Mouse (Mus musculus) heart, adult 9 months (tissue): ENCODE measurements around the gene Ror1.

Experiments
- DNase-seq, 2 experiments: peaks; one replicate each; pipeline ENCODE4 v3.0.0; 2022; ENCODE audit warnings: low spot score in 2 of 2

Gene Ror1

GRCm38 (mm10) chr4:100095685-100096595, at the start of gene Ror1:
Gene Ror1, plus strand, starts transcription at chr4:100095791.
- peak; percentile 79 to 88 for DNase-seq

DNA sequence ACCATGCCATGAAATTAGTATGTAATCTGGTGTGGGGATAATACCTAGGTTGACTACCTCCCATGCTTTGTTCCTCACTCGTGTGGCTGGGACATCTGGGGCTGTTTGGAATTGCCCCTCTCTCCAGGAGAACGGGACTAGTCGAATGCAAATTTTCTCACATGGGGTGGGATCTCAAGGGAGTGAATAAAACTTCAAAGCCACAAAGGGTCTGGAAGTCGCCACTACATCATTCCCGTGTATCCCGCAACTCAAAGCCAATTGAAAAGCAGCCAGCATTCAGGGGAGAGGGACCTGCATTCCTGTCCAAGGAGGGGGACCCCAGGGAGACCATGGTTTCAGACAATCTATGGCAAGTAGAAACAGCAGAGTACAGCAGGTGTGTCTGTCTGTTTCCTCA, 48.5 kb upstream of the Ror1 start:
- DNase-seq = no peak

- DNase-seq = peak in 1 of 2 experiments; percentile 30
Measured at GRCm38 (mm10) chr4:100048351-100048950, 47.1 kb upstream of the Ror1 start.

DNA sequence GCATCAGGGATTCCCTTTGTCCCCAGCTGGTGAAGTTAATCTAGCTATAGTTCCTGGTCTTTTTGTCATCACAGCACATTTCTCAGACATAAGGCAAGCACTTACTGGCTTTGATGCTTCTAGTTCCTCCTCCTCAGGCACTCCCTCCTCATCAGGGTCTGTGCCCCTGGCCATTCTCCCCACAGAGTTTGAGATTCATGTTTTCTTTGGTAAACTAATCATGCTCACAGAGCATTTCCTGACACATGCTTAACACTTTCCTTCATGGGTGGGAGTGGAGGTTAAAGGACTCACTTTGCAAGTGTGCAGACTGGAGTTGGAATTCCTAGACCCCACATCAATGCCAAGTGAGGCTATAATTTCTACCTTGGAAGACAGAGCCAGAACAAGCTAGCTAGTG, 43.8 kb upstream of the Ror1 start:
- DNase-seq = no peak

DNA sequence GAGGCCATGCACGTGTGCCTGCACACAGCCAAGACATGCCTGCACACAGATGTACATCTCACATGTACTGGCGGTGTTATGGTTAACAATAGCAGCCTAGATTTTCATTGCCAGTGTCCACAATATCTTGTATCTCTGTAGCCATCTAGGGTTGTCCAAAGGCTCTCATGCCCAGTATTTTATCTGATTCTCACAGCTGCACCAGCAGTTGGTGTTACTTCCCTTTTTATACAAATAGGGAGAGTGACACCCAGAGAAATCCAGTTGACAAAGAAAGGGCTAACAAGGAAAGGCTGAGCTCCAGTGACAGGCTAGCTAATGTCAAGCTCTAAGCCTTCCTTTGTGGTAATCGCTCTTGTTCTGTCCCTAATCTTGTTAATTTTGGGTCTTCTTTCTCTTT, 43.3 kb upstream of the Ror1 start:
- no peak for DNase-seq

GRCm38 (mm10) chr4:100056046-100056445, 39.5 kb upstream of the Ror1 start:
- DNase-seq = peak; percentile 24 to 61

- peak; percentile 26 to 45 for DNase-seq
Measured at GRCm38 (mm10) chr4:100056446-100056845, 39.1 kb upstream of the Ror1 start.

DNA sequence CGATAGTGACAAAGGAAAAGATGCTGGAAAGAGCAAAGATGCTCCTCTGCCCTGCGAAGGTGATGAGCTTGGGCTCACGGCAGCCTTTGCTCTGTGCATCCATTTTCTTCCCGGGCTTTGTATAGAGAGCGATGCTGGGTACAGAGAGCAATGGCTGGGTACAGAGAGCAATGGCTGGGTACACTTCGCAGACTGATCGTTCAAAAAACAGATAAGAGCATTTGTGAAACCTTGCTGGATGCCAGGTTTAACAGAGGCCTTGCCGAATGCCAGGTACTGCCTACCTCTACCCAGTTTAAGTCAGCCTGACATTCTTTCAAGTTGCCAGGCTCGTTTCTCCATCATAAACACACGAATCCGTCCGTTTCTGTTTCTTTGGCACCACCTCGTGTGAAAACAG, 38.2 kb upstream of the Ror1 start:
- DNase-seq = no peak

GRCm38 (mm10) chr4:100058631-100059030, 37.0 kb upstream of the Ror1 start:
- no peak for DNase-seq

GRCm38 (mm10) chr4:100059811-100060210, 35.8 kb upstream of the Ror1 start:
- no peak for DNase-seq

DNA sequence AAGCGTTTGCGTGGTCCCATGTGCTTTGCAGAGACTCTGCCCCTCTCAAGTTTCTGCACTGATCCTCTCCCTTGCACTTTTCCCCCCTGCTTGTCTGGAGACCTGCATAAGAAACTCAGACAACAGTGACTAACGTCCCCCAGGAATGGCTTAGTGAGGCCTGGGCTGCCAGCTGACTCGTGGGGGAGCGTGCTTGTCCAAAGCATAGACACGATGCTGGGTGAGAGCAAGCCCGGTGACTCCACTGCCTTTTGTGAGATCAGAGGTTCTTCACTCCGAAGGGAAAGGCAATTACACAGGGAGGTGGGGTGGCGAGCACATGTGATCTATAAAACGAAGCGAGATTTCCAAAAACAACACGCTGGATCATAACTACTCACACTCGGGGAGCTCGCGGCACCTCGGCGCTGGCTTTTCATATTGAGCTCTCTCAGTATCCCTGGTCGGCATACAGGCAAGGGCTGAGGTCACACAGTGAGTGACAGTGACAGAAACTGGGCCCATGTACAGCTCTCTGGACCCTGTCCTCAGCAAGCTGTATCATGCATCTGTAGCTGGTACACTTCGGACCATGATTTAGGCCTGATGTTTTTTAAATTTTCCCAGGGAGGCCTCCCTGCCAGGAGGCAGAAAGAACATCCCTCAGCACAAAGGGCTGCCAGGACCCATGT, 34.1 kb upstream of the Ror1 start:
- DNase-seq = peak in 1 of 2 experiments; percentile 4

DNA sequence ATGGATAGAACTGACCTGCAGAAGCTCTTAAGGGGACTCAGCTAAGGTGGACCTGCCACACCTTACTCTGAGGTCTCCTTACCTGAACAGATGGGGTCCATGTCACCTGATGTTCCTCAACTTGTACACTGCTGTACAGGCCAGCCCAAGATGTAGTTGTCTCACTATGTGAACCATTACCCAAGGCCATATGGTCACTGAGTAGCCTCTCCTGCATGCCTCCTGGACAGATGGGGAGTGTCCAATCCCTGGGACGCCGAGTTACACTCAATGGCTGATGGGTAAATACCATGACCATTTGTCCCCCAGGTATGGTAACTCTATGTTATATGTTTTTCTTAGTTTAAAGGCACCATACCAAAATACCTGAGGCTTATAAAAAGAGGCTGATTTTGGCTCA, 29.9 kb upstream of the Ror1 start:
- DNase-seq = no peak

GRCm38 (mm10) chr4:100070101-100070500, 25.5 kb upstream of the Ror1 start:
- DNase-seq = no peak

DNA sequence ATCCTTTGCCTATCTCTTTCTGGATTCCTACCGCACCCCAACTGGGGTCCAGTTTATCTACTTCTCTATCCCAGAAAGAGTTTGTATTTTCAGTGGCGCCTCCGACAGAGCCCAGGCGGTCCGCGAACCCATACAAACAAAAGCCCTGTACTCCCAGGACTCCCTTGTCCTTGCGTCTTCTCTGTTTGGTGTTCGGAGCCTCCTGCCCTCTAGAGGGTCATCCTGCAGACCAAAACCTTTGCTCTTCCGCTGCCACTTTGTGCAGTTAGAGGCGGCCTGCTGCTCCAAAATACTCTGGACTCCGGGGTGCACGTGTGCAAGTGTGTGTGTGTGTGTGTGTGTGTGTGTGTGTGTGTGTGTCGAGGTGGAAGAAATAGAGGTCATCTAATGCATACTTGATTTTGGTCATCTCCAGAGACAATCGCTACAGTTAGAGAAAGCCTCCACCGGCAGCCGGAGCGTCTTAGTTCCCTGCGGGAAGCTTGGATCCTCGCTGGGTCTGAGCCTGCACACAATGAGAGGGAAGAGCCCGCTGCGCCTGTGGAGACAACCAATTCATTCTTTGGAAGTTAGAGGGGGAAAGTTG, 1.1 kb downstream of the Ror1 start:
- peak in 1 of 2 experiments; percentile 12 for DNase-seq

DNA sequence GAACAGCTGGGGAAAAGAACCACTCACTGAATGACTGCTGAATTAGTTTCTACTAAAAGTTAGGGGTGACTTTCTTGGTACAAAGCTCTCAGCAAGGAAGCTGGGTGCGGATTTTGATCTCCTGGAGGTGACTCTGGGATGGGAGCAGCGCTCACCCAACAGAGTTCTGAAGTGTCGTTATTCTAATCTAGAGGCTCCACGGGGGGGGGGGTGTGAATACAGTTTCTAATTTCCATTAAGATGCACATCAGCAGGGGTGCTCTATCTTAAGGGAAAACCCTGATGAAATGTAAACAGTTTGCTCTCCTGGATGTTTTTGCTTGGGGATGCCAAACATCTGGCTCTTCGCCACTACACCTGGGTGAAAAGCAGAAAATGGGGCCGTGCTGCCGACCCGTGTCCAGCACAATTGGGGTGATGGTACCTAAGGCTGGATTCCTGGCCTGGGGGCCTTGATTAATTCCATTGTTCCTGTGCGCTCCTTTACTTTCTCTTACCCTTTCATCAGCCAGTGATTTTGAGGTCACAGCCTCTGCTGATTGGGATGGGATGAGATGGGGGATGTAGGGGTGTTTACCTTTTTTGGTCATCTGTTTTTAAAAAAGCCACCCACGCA, 1.9 kb downstream of the Ror1 start:
- no peak for DNase-seq

DNA sequence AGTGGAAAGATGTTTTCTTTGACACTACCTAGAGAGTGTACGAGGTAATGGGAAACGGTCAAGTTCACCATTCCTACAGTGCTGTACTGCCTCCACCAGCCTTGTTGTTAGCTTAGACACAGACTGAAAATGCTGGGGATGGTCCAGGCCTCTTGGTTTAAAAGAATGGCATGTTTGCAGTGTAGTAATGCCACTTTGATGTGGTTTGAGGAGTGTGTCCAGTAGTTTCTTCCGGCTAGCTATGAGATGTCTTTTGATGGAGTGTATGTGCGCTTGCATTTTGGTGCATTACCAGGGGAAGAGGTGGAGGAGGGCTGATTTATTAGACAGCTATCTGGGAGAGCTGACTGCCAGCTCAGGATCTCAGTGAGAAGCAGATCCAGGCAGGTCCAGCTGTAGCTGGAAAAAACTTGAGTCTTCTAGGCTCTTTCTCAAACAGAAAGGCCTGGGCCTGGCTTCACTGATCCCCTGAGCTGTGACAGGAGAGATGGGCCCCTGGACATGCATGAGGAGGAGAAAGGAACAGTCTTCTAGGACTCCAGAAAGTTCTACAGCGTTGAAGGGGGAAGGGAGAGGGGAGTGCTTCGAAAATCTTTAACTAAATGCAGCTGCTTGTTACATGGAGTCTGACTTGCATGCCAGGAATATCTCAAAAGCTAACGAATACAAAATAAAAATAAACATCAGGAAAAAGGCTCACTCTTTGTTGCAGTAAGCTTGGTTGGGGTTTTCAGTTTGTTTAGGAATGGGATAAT, 5.7 kb downstream of the Ror1 start:
- no peak for DNase-seq

DNA sequence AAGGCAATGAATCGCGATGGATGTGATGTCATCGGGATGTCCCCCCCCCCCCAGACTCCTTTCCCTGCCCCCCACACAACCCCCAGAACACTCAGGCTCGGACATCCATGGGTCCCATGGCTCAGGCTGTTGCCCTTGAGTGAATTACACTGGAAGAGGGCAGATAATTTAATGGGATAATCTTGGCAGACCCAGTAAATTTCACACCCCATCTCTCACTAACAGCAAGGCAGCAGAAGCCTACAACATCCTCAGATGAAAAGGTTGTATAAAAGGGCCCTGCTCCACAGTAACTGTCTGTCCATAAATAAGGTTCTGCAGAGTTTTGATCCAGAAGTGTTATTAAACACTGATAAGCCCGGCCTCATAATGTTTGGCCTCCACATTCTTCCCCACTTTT, 6.3 kb downstream of the Ror1 start:
- DNase-seq = no peak

DNA sequence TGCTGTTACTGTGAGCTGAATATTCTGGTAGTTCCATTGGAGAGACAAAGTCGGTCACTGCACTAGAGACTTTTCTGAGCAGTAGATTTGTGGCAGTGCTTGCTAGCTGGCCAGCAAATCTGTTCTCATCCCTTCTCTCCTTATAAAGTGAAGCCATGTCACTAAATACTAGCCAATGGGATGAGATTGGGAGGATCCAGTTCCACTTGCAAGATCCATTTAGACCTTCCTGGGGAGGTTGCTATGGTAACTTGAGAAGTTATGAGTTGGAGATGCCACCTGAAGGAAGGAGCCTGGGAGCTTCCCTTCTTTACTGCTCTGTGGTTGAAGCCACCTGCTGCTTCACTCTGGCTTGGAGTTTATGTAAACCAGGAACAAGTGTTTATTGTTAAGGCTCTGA, 8.7 kb downstream of the Ror1 start:
- DNase-seq = no peak

- no peak for DNase-seq
Measured at GRCm38 (mm10) chr4:100107593-100107992, 12.0 kb downstream of the Ror1 start.

DNA sequence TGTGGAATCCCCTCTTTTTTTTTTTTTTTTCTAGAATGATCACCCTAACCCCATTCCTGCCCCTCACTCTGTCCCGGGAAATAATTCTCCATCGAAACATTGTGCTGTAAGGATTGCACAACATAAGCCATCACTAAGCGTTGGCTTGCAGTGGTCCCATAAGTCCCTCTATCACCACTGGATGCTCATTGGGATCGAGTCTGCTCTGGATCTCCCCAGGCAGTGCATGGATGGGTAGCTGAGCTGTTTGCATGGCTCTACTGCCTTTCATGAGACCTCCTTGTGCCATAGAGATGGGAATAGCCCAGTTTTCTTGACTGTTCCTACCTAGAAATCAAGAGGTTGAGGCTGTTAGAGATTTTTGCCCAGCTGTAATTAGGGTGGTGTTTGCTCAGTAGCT, 13.0 kb downstream of the Ror1 start:
- DNase-seq = no peak

DNA sequence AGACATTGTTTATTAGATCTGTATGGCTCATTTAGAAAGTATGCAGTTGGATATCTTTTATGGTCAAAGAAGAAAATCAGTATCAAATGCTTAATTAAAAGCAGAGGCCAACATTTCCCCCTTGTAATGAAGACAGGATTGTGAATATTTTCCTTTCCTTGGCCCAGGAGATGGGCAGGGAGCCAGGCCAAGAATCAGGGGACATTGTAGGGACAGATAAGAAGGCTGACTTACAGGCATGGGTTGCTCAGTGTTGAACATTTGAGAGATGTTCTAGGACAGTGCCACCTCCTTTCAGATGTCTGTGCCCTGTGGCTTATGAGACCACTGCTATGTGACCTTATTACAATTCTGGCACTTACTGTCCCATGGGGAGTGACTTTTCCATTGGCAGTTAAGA, 18.6 kb downstream of the Ror1 start:
- DNase-seq = peak in 1 of 2 experiments; percentile 36
